Mouse (Mus musculus) midbrain, embryonic 14.5 days (tissue): ENCODE data around the gene Crygc. TPM values are rescaled to one million over a fixed set of nuclear protein-coding genes. Genes with fewer than 3 reads are reported as not detected.
A peak's percentile ranks its signal among the peaks of the same experiment; 100 is the strongest.
"Not testable (repeated sequence)": the region's sequence is repeated elsewhere in the genome, so short reads cannot be mapped to it uniquely, and the experiment has no call there.

Source experiments
- ATAC-seq: fragments of 200-750 bp; cut with Nextera tagmentation; 2 replicates; pipeline ENCODE4 v1.8.0; 2017; ENCODE audit warnings: moderate number of reproducible peaks, moderate library complexity; ENCODE audit not compliant: low FRiP score, low TSS enrichment
- DNase-seq: peaks from one replicate; pipeline ENCODE4 v3.0.0-alpha.2; 2015
- H3K27ac ChIP-seq: fragments of 300-500 bp; sonication (generic); replicated peaks from 2 replicates; pipeline ENCODE4 v1.5.1; 2014; ENCODE audit warnings: mild to moderate bottlenecking, low read depth, low read length, moderate library complexity
- H3K27me3 ChIP-seq: fragments of 300-500 bp; sonication (generic); 2 replicates; pipeline ENCODE4 v1.6.1; 2014; ENCODE audit warnings: low read length, control low read depth, mixed read lengths; ENCODE audit not compliant: control insufficient read depth, insufficient read depth
- H3K36me3 ChIP-seq: fragments of 300-500 bp; sonication (generic); 2 replicates; pipeline ENCODE4 v1.6.1; 2014; ENCODE audit warnings: low read length, control low read depth; ENCODE audit not compliant: control insufficient read depth, insufficient read depth
- H3K4me1 ChIP-seq: fragments of 300-500 bp; sonication (generic); 2 replicates; pipeline ENCODE4 v1.6.1; 2014; ENCODE audit warnings: mild to moderate bottlenecking, antibody characterized with exemption, low read length, control low read depth; ENCODE audit not compliant: control insufficient read depth, insufficient read depth
- H3K4me2 ChIP-seq: fragments of 300-500 bp; sonication (generic); 2 replicates; pipeline ENCODE4 v1.6.1; 2014; ENCODE audit warnings: mild to moderate bottlenecking, low read length, moderate library complexity
- H3K4me3 ChIP-seq: fragments of 300-500 bp; sonication (generic); replicated peaks from 2 replicates; pipeline ENCODE4 v1.5.1; 2014; ENCODE audit warnings: low read depth, low read length
- H3K9ac ChIP-seq: fragments of 300-500 bp; sonication (generic); replicated peaks from 2 replicates; pipeline ENCODE4 v1.6.1; 2014; ENCODE audit warnings: mild to moderate bottlenecking, low read length, moderate library complexity
- H3K9me3 ChIP-seq: fragments of 300-500 bp; sonication (generic); 2 replicates; pipeline ENCODE4 v1.6.1; 2016; ENCODE audit warnings: low read length, control low read depth, mixed read lengths; ENCODE audit not compliant: control insufficient read depth
- WGBS: fragments of 180-500 bp; shearing (Covaris S2); extraction: QIAGEN DNeasy Blood & Tissue Kit; methylation state at CpG from one replicate; pipeline ENCODE4 v1.1.7; 2014; 5-methylcytosine and 5-hydroxymethylcytosine counted together
- polyA plus RNA-seq: library from polyadenylated mRNA; unstranded; fragments of >200 nt; fragmentation: Nextera tagmentation; extraction: Ambion mirVana; gene quantifications from 2 replicates; pipeline ENCODE4 v1.2.1, GENCODE M21; 2014

Gene Crygc
- polyA plus RNA-seq, 1 experiment from 2014 or later, result not detected

- 26% methylated on average over 7 of the region's 7 CpGs for WGBS
- no peak for ATAC-seq
- DNase-seq, result peak; percentile 33
- Histone ChIP-seq H3K4me2 (no peak within 1 kb of the TSS), H3K4me1 (no peaks in the 10 kb centered on the region), H3K36me3 (no peaks in the 10 kb centered on the region), H3K27me3 (no peaks in the 10 kb centered on the region), H3K27ac (no peak within 1 kb of the TSS), H3K4me3 (no peak within 1 kb of the TSS), H3K9me3 (no peaks in the 10 kb centered on the region), H3K9ac (no peak within 1 kb of the TSS)
These were observed 8.7 kb upstream of the Crygc start, which contains the start of gene Crygb for GRCm38 (mm10) chr1:65082188-65082587. Gene Crygb (minus strand): TSS chr1:65082288.

- no peaks in the 10 kb centered on the region for H3K36me3 ChIP-seq
- DNase-seq, result peak; percentile 53
- no peak overlapping the region for H3K4me3 ChIP-seq
- no peak overlapping the region for H3K4me2 ChIP-seq
- no peaks in the 10 kb centered on the region for H3K4me1 ChIP-seq
- H3K9ac ChIP-seq, result no peak overlapping the region
- H3K9me3 ChIP-seq, result no peaks in the 10 kb centered on the region
- no peak for ATAC-seq
- H3K27me3 ChIP-seq, result no peaks in the 10 kb centered on the region
- no peak overlapping the region for H3K27ac ChIP-seq
- WGBS, result 30% methylated on average over 5 of the region's 5 CpGs
These were observed 2.1 kb upstream of the Crygc start for GRCm38 (mm10) chr1:65075607-65076006.

- no peak overlapping the region for H3K9ac ChIP-seq
- DNase-seq (no peak), ATAC-seq (no peak)
- no peaks in the 10 kb centered on the region for H3K4me1 ChIP-seq
- H3K27me3 ChIP-seq, result no peaks in the 10 kb centered on the region
- H3K27ac ChIP-seq, result no peak overlapping the region
- no peak overlapping the region for H3K4me3 ChIP-seq
- H3K9me3 ChIP-seq, result no peaks in the 10 kb centered on the region
- H3K4me2 ChIP-seq, result no peak overlapping the region
- no peaks in the 10 kb centered on the region for H3K36me3 ChIP-seq
These were observed 5.6 kb downstream of the Crygc start for GRCm38 (mm10) chr1:65067842-65068241.

DNA sequence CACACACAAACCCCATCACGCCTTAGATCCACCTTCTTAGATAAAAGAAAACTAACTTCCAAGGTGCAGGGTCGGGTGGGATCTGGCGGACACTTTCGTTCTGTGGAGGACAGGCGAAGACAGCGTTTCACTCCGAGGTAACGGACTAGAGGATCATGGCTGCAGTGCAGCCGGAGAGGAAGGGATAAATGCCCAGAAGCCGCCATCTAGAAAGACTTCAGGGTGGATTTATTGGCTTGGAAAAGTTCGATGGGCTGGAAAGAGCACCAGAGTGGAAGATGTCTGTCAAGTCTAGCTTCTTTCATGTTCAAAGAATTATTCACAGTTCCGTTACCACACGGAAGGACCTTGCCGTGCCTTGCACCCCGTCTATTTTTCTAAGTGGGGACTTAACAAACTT lies 9.3 kb downstream of the Crygc start:
- ATAC-seq (no peak), DNase-seq (no peak)
- Histone ChIP-seq H3K4me1 (no peaks in the 10 kb centered on the region), H3K36me3 (no peaks in the 10 kb centered on the region), H3K4me3 (no peak overlapping the region), H3K9me3 (no peaks in the 10 kb centered on the region), H3K27me3 (no peaks in the 10 kb centered on the region), H3K9ac (no peak overlapping the region), H3K4me2 (no peak overlapping the region), H3K27ac (no peak overlapping the region)
- 87% methylated on average over 15 of the region's 15 CpGs for WGBS

GRCm38 (mm10) chr1:65063352-65063751 lies 10.1 kb downstream of the Crygc start, which contains the start of gene Crygd:
Gene Crygd (minus strand): TSS chr1:65063452.
- H3K4me2 ChIP-seq, result no peak within 1 kb of the TSS
- no peaks in the 10 kb centered on the region for H3K4me1 ChIP-seq
- no peak within 1 kb of the TSS for H3K4me3 ChIP-seq
- WGBS, result 67% methylated on average over 8 of the region's 8 CpGs
- ATAC-seq (no peak), DNase-seq (no peak)
- H3K27ac ChIP-seq, result no peak within 1 kb of the TSS
- H3K9me3 ChIP-seq, result no peaks in the 10 kb centered on the region
- H3K27me3 ChIP-seq, result no peaks in the 10 kb centered on the region
- no peak within 1 kb of the TSS for H3K9ac ChIP-seq
- no peaks in the 10 kb centered on the region for H3K36me3 ChIP-seq

- H3K4me1 ChIP-seq, result no peaks in the 10 kb centered on the region
- H3K36me3 ChIP-seq, result no peaks in the 10 kb centered on the region
- 44% methylated on average over 2 of the region's 2 CpGs for WGBS
- no peaks in the 10 kb centered on the region for H3K9me3 ChIP-seq
- H3K4me2 ChIP-seq, result no peak overlapping the region
- DNase-seq (no peak), ATAC-seq (no peak)
- H3K27ac ChIP-seq, result no peak overlapping the region
- H3K9ac ChIP-seq, result no peak overlapping the region
- no peak overlapping the region for H3K4me3 ChIP-seq
- H3K27me3 ChIP-seq, result no peaks in the 10 kb centered on the region
These were observed 21.3 kb downstream of the Crygc start for GRCm38 (mm10) chr1:65052140-65052539.

DNA sequence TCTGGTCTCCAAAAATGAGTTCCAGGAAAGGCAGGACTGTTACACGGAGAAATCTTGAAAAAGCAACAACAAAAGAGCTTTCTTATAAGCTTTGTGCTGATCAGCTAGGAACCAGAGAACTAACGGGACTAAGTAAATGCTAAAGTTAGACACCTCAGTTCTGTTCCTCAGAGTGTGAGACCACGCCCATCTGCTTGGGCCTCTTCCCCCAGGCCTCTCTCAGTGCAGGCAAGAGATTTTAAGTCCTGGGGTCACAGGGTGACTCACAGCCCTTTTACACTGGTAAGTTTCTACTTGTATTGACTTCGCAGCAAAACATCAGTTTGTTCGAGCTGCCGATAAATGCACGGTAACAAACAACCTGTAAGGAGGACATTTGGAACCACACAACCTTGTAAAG lies 21.8 kb downstream of the Crygc start:
- no peak for ATAC-seq
- Histone ChIP-seq H3K27me3 (no peaks in the 10 kb centered on the region), H3K9ac (no peak overlapping the region), H3K27ac (no peak overlapping the region), H3K4me3 (no peak overlapping the region), H3K36me3 (no peaks in the 10 kb centered on the region), H3K4me2 (no peak overlapping the region), H3K9me3 (no peaks in the 10 kb centered on the region), H3K4me1 (no peaks in the 10 kb centered on the region)
- DNase-seq, result no peak
- WGBS, result 66% methylated on average over 7 of the region's 7 CpGs

GRCm38 (mm10) chr1:65050952-65051351 lies 22.5 kb downstream of the Crygc start, which contains the start of gene Cryge:
Gene Cryge (minus strand): TSS chr1:65051149.
- not testable (repeated sequence) for H3K4me3 ChIP-seq, DNase-seq, H3K27me3 ChIP-seq, H3K4me2 ChIP-seq, H3K4me1 ChIP-seq, H3K9ac ChIP-seq, H3K27ac ChIP-seq, ATAC-seq, H3K9me3 ChIP-seq, H3K36me3 ChIP-seq
- 64% methylated on average over 10 of the region's 12 CpGs for WGBS

- H3K36me3 ChIP-seq, result no peaks in the 10 kb centered on the region
- no peak for ATAC-seq
- peak; percentile 14 for DNase-seq
- H3K4me3 ChIP-seq, result no peak overlapping the region
- no peaks in the 10 kb centered on the region for H3K9me3 ChIP-seq
- no peak overlapping the region for H3K4me2 ChIP-seq
- H3K27me3 ChIP-seq, result no peaks in the 10 kb centered on the region
- WGBS, result 55% methylated on average over 12 of the region's 12 CpGs
- H3K4me1 ChIP-seq, result no peaks in the 10 kb centered on the region
- no peak overlapping the region for H3K9ac ChIP-seq
- H3K27ac ChIP-seq, result no peak overlapping the region
These were observed 24.7 kb downstream of the Crygc start for GRCm38 (mm10) chr1:65048781-65049180.
